Mouse (Mus musculus): ENCODE data around the gene St13. TPM values are rescaled to one million over a fixed set of nuclear protein-coding genes. Genes with fewer than 3 reads are reported as not detected.

St13 gene
- polyA plus RNA-seq, 1 experiment = 228 TPM

- H3K4me2 ChIP-seq (ENCODE audit: low read depth) = no peak overlapping the region
- no peaks in the 10 kb centered on the region for H3K79me2 ChIP-seq (ENCODE audit: control insufficient read depth, insufficient read depth)
- no peaks in the 10 kb centered on the region for H3K27me3 ChIP-seq (ENCODE audit: control insufficient read depth, insufficient read depth, insufficient read length)
- H3K4me3 ChIP-seq = no peak overlapping the region
- peaks cover 88% of the 10 kb centered on the region for H3K36me3 ChIP-seq (ENCODE audit: control insufficient read depth, insufficient read depth)
- TF ChIP-seq REST (IDR thresholded peaks at IDR 0.05; ENCODE audit: insufficient read depth, insufficient read length) = no peak
- no peak for TF ChIP-seq TCF12 (IDR thresholded peaks at IDR 0.05; ENCODE audit: insufficient read depth, poor library complexity, severe bottlenecking)
- H3ac ChIP-seq (ENCODE audit: control insufficient read depth, insufficient read length) = no peak overlapping the region
Measured at GRCm38 (mm10) chr15:81370356-81370755, 29.5 kb downstream of the St13 start.

GRCm38 (mm10) chr15:81368601-81369000, 31.3 kb downstream of the St13 start:
- H3K36me3 ChIP-seq (ENCODE audit: control insufficient read depth, insufficient read depth) = peaks cover 91% of the 10 kb centered on the region
- no peak overlapping the region for H3K4me2 ChIP-seq (ENCODE audit: low read depth)

GRCm38 (mm10) chr15:81366241-81366640, 33.6 kb downstream of the St13 start:
- no peaks in the 10 kb centered on the region for H3K79me2 ChIP-seq (ENCODE audit: control insufficient read depth, insufficient read depth)
- no peak overlapping the region for H3ac ChIP-seq (ENCODE audit: control insufficient read depth, insufficient read length)
- peaks cover 80% of the 10 kb centered on the region for H3K36me3 ChIP-seq (ENCODE audit: control insufficient read depth, insufficient read depth)
- TF ChIP-seq MAX (IDR thresholded peaks at IDR 0.05; ENCODE audit: low read depth) = no peak
- TF ChIP-seq MYOD1 (IDR thresholded peaks at IDR 0.05; ENCODE audit: control insufficient read depth in 1 of 3, insufficient read length in 2 of 3, low read depth in 2 of 3) = no peak
- no peak for TF ChIP-seq CEBPB (IDR thresholded peaks at IDR 0.05; ENCODE audit: insufficient read depth, poor library complexity, severe bottlenecking)
- no peak for TF ChIP-seq MYOG (IDR thresholded peaks at IDR 0.05; ENCODE audit: control insufficient read depth in 1 of 3, insufficient read depth in 1 of 3, insufficient read length in 2 of 3, low read depth in 2 of 3)
- no peak for TF ChIP-seq USF1 (IDR thresholded peaks at IDR 0.05; ENCODE audit: low read depth)
- no peak for TF ChIP-seq E2F4 (IDR thresholded peaks at IDR 0.05; ENCODE audit: insufficient read depth)
- no peak for TF ChIP-seq POLR2A (IDR thresholded peaks at IDR 0.05; ENCODE audit: insufficient read length, low read depth)
- no peak for TF ChIP-seq TCF12 (IDR thresholded peaks at IDR 0.05; ENCODE audit: insufficient read depth, poor library complexity, severe bottlenecking)
- no peak for TF ChIP-seq SRF (IDR thresholded peaks at IDR 0.05; ENCODE audit: control insufficient read depth, insufficient read length, low read depth)
- TF ChIP-seq POLR2AphosphoS2 (IDR thresholded peaks at IDR 0.05; ENCODE audit: insufficient read length, low read depth) = no peak
- TF ChIP-seq REST (IDR thresholded peaks at IDR 0.05; ENCODE audit: insufficient read depth, insufficient read length) = no peak
- H3K4me2 ChIP-seq (ENCODE audit: low read depth) = no peak overlapping the region
- no peaks in the 10 kb centered on the region for H3K27me3 ChIP-seq (ENCODE audit: control insufficient read depth, insufficient read depth, insufficient read length)
- no peak overlapping the region for H3K4me3 ChIP-seq

More at GRCm38 (mm10) chr15:81368601-81369000, 31.3 kb downstream of the St13 start:
- TF ChIP-seq POLR2AphosphoS2 (IDR thresholded peaks at IDR 0.05; ENCODE audit: insufficient read length, low read depth) (no peak), TCF12 (IDR thresholded peaks at IDR 0.05; ENCODE audit: insufficient read depth, poor library complexity, severe bottlenecking) (no peak), USF1 (IDR thresholded peaks at IDR 0.05; ENCODE audit: low read depth) (no peak)
- H3ac ChIP-seq (ENCODE audit: control insufficient read depth, insufficient read length) = no peak overlapping the region
- no peaks in the 10 kb centered on the region for H3K79me2 ChIP-seq (ENCODE audit: control insufficient read depth, insufficient read depth)
- H3K27me3 ChIP-seq (ENCODE audit: control insufficient read depth, insufficient read depth, insufficient read length) = no peaks in the 10 kb centered on the region
- H3K4me3 ChIP-seq = no peak overlapping the region

GRCm38 (mm10) chr15:81365246-81365645, 34.6 kb downstream of the St13 start:
- H3K4me2 ChIP-seq (ENCODE audit: low read depth) = no peak overlapping the region
- H3K4me3 ChIP-seq = no peak overlapping the region
- no peaks in the 10 kb centered on the region for H3K27me3 ChIP-seq (ENCODE audit: control insufficient read depth, insufficient read depth, insufficient read length)
- TF ChIP-seq MYOG (IDR thresholded peaks at IDR 0.05; ENCODE audit: control insufficient read depth in 1 of 3, insufficient read depth in 1 of 3, insufficient read length in 2 of 3, low read depth in 2 of 3) (no peak), E2F4 (IDR thresholded peaks at IDR 0.05; ENCODE audit: insufficient read depth) (no peak), TCF3 (IDR thresholded peaks at IDR 0.05; ENCODE audit: insufficient read length, low read depth) (no peak), POLR2AphosphoS2 (IDR thresholded peaks at IDR 0.05; ENCODE audit: insufficient read length, low read depth) (no peak), MAX (IDR thresholded peaks at IDR 0.05; ENCODE audit: low read depth) (no peak), USF1 (IDR thresholded peaks at IDR 0.05; ENCODE audit: low read depth) (no peak), SRF (IDR thresholded peaks at IDR 0.05; ENCODE audit: control insufficient read depth, insufficient read length, low read depth) (no peak), POLR2A (IDR thresholded peaks at IDR 0.05; ENCODE audit: insufficient read length, low read depth) (no peak), REST (IDR thresholded peaks at IDR 0.05; ENCODE audit: insufficient read depth, insufficient read length) (no peak), CEBPB (IDR thresholded peaks at IDR 0.05; ENCODE audit: insufficient read depth, poor library complexity, severe bottlenecking) (no peak), MYOD1 (IDR thresholded peaks at IDR 0.05; ENCODE audit: control insufficient read depth in 1 of 3, insufficient read length in 2 of 3, low read depth in 2 of 3) (no peak)
- H3ac ChIP-seq (ENCODE audit: control insufficient read depth, insufficient read length) = no peak overlapping the region
- peaks cover 70% of the 10 kb centered on the region for H3K36me3 ChIP-seq (ENCODE audit: control insufficient read depth, insufficient read depth)
- H3K79me2 ChIP-seq (ENCODE audit: control insufficient read depth, insufficient read depth) = peaks cover under 1% of the 10 kb centered on the region

- Histone ChIP-seq H3K4me2 (ENCODE audit: low read depth) (no peak overlapping the region), H3K79me2 (ENCODE audit: control insufficient read depth, insufficient read depth) (peaks cover 10% of the 10 kb centered on the region), H3K36me3 (ENCODE audit: control insufficient read depth, insufficient read depth) (peaks cover 61% of the 10 kb centered on the region), H3K4me3 (no peak overlapping the region), H3ac (ENCODE audit: control insufficient read depth, insufficient read length) (no peak overlapping the region), H3K27me3 (ENCODE audit: control insufficient read depth, insufficient read depth, insufficient read length) (no peaks in the 10 kb centered on the region)
- TF ChIP-seq E2F4 (IDR thresholded peaks at IDR 0.05; ENCODE audit: insufficient read depth) (no peak), TCF12 (IDR thresholded peaks at IDR 0.05; ENCODE audit: insufficient read depth, poor library complexity, severe bottlenecking) (no peak), USF1 (IDR thresholded peaks at IDR 0.05; ENCODE audit: low read depth) (no peak), REST (IDR thresholded peaks at IDR 0.05; ENCODE audit: insufficient read depth, insufficient read length) (no peak)
Measured at GRCm38 (mm10) chr15:81364271-81364670, 35.6 kb downstream of the St13 start.
